Mouse (Mus musculus): ENCODE measurements at regions not wholly inside any gene's neighbourhood (a gene's known extent, or its start where the extent isn't known, plus 50 kb on each side); places are given as distances from the start of the nearest gene placed in this dataset.
A peak's percentile ranks its signal among the peaks of the same experiment; 100 is the strongest.

DNA sequence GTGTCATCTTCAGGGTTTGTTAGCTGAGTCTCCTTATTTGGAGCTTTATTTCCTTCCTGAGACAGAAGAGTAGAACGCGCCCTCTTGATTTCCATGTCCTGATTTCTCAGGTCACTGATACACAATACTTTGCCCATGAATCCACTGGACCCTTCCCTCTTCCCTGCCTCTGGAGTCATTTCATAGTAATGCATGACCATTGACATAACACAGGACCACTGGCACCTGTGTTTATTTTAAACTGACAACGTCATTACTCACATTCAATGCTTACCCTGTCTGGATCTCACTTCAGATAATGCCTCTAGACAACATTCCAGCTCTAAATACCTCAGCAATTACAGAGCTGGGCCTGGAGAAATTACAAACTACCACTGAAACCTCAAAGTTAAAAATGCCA lies 56.8 kb upstream of the Ptgs2 start:
- no peak for DNase-seq

DNA sequence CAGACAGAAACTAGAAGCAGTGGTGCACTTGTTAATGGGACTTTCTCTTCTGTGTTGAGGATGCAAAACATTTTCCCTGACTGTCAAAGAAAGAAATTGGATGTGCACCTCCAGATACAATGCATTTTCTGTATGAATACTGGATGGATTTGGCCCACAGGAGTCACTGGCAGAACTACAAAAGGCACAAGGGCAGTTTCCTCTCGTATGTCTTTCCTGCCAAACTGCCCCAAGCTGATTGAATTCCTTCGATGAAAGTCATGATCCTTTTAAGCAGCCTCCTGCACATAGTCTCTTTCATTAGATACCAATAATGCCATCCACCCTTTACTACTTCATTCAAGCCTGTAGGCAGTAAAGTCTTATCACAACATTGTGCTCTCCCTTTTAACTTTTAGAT lies 58.2 kb upstream of the Ptgs2 start:
- DNase-seq = no peak

DNA sequence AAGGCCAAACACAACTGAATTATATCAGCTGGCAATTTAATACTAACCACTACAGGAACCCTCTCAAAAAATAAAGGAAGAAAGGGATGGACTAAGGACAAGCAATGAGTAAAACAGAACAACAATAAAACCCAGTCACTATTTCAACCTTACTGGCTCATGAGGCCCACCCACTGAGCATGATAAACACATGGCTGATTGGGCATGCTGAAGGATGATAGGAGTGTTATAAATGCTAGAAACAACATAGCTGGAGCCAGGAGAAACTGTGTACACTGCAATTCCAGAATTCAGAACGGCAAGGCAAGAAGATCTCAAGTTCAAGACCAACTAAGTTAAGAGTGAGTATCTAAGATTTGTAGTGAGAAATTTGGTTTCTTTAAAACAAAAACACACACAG lies 66.1 kb upstream of the Ptgs2 start:
- DNase-seq = no peak

DNA sequence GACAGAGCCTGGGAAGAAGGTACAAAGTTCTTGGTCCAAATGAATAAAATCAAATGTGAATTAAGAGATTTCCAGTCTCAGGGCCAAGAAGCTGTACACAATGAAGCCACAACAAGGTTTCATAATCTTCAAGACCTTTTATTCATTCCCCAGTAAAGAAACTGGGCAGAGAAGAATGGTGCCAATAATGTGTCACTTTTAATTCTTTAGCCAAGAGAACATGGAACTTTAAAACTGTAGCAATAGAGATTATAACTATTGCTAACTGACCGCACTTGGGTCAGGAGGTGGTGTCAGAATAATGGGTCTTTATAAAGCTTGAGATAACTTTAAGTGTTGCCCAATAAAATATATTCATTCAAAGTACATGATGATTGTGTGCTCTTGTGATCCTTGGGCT lies 68.1 kb upstream of the Ptgs2 start:
- DNase-seq = no peak

DNA sequence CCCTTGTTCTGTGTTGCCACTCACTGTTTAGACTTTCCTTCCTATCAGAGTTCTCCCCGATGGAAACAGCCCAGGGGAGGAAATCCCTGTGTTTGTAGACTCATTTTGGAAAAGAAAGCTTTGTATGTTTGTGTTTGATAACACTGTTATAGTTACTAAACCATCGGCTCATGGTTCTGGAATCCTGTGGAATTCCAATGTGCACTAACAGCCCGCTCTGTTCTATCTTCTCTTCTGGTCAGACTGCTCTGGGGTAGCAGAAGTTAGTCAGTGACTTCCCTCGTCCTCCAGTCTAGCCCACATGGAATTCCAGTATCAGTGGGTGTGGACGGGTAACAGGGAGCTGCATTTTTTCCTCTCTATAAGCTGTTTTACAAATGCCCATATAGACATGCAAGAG lies 66.2 kb upstream of the Pla2g4a start:
- no peak for DNase-seq

DNA sequence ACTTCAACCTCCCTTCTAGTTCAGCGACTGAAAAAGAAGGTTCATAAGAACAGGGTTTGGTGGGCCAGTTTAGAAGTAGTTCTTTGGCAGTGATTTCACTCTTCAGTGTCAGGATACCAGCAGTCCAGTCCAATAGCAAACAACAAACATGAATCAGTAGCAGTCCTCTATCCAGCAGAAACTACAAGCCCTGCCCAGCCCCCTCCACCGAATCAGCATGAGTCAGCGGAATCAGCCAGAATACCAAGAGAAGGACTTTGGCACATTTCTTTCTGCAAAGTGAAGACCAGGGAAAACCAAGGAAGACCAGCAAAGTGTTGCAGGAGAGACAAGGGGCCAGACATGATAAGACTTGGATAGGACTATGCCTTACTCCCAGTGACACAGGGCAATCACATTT lies 65.1 kb upstream of the Pla2g4a start:
- DNase-seq = peak; percentile 4 to 16

DNA sequence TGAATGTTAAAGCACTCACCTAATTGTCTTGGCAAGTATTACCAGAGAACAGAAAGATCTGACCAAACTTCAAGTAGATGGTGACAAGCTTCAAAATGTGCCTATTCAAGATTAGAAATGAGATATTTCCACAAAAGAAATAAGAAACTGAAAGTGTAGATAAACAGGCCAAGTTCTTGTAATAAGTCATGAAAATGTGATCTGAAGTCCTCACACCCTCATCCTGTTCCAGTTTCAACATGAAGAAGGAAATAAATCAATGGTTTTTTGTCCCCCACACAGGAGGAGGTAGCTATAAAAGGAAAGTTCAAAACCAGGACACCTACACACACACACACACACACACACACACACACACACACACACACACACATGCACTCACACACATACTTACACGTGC lies 54.1 kb upstream of the Pla2g4a start:
- no peak for DNase-seq

DNA sequence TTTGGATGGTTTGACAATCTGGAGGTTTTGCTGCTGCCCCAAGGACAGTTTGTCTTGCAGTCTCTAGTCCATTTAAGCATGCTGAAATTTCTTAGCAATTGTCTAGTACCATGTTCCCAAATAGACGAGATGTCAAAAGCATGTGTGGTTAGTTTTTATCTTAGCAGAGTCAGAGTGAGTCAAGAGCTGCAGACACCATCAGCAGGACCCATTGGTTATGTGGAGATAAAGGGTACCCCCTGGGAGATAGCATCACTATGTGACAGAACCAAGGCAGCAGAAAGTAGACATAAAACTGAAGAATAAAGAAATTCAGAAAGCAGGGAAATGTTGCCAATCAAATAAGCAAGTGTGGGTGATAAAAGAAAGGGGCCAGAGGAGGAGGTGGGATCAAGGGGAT lies 51.4 kb upstream of the Pla2g4a start:
- DNase-seq = no peak

Data from adrenal gland, postnatal 36 days (tissue).